Mouse (Mus musculus) CD8-positive naive resting alpha-beta T cell, adult 2 months (primary cell): ENCODE results near the gene Dnajc5g.
A peak's percentile ranks its signal among the peaks of the same experiment; 100 is the strongest.

Source experiments
- DNase-seq, 2 experiments: peaks; one replicate each; pipeline ENCODE4 v3.0.0; 2022; ENCODE audit warnings: low read depth in 2 of 2, low spot score in 2 of 2

Dnajc5g gene

DNA sequence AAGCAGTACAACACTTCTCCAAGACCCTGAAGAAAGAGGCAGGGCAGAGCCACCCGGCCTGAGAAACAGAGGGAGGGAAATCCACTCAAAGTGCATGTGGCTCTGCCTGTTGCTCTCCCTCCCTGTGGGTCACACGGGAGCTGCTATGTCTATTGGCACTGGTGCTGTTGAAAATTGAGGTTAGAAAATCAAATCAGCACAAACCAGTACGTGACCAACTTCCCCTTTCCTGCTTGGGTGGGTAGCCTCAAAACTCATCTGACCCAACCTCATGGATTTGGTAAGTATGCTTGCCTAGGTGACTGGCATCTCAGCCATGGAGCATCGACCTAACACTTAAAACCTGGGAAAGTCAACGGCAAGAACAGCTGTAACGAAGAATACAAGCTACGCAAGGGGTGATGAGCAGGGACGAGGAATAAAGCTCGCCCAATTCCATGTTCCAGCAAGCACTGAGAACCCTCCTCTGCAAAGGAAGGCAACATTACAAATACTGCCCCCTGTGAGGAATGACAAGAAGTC lies at the start of gene Dnajc5g:
Dnajc5g (plus strand) TSS at position 472 of the 522 bp plus-strand sequence.
- DNase-seq = no peak

DNA sequence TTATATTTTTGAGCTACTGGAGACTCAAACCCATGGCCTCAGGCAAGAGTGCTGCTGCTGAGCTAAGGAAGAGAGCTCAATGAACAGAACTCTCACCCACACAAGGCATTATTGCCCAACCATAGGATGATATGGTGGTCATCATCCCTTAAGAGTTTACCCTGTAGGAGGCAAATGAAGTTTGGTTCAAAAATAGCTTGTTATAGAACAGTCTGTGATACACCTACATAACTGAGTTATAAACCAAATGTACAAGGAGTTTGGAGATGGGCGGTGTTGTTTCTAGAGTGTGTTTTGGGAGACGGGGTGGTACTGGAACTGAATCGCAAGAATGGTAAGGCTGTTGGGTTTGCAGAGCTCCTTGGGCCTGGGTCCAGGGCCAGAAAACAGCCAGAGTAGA lies 36.3 kb upstream of the Dnajc5g start:
- no peak for DNase-seq

DNA sequence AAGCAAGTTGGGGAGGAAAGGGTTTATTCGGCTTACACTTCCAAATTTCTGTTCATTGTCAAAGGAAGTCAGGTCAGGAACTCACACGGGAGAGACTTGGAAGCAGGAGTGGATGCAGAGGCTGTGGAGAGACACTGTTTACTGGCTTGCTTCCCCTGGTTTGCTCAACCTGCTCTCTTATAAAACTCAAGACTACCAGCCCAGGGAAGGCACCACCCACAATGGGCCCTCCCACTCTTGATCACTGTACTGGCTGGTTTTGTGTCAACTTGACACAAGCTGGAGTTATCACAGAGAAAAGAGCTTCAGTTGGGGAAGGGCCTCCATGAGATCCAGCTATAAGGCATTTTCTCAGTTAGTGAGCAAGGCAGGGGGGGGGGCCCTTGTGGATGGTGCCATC lies 35.0 kb upstream of the Dnajc5g start:
- DNase-seq = no peak

DNA sequence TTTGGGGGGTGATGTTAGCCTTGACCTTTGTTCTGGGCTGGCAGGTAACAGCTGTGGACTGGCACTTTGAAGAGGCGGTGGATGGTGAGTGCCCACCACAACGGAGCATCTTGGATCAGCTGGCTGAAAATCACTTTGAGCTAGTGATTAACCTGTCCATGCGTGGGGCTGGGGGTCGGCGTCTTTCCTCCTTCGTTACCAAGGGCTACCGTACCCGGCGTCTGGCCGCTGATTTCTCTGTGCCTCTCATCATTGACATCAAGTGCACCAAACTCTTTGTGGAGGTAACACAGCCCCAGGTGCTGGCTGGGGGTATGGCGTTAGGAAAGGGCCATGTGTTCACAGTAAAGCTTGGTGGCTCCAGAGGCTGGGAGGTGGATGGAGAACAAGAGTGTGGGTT lies 34.3 kb upstream of the Dnajc5g start:
- no peak for DNase-seq

DNA sequence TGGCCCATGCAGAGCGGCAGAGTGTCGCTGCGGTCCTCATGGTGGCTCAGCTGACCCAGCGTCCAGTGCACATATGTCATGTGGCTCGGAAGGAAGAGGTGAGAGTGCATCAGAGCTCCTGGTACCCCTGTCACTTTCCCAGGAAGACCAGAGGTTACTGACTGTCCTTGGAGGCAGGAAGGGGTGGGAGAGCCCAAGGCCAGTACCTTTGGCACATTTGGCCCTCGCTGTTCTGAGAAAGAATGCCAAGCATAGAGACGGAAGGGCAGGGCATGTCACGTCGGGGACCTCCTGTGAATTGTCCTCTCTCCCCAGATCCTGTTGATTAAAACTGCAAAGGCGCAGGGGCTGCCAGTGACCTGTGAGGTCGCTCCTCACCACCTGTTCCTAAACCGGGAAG lies 32.9 kb upstream of the Dnajc5g start:
- DNase-seq = no peak

DNA sequence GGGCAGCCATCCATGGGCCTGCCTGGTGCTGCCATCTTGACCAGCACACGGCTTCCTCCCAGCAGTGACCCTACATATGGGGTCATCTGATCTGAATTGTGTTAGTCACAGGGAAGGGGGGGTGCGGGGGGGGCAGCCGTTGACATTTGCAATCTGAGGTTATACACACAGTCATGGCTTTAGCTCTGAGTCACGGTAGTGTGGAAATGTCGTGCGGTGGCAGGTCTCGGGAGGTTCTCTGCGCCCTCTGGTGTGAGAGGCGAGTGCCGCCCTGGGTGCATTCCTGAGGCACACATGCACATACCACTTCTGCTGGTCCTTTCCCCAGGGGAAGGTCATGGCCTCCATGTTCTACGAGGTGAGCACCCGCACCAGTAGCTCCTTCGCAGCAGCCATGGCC lies 29.7 kb upstream of the Dnajc5g start:
- DNase-seq = no peak

DNA sequence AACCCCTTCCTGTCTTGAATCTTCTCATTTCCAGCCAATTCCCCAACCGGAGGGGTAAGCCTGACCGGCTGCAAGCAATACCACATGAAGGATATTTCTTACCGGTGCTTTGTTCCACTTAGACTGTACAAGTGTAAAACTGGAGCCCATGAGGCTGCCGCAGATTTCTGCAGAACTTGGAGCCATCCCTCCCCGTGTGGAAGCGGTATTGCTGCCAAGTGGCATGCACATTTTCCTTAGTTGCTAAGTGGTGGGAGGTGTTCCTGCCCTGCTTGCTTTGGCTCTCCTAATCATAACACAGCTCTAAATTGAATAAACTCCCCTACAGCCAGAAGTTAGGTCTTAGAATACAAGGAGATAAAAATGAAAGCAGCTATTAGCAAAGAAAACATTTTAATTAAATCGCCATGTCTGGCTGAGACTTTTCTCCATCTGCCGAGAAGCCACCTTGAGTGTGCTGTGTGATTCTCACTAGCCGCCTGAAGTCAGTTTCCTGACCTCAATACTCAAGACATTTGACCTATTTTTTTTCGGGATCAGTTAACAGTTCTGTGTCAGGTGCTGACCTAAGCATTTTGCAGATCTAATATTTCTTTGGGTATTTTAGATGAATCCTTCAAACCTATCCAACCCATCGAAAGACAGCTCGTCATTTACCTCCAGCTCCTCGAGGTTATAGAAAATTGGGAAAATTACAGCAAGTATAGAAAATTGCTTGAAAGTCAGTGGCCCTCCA lies 25.9 kb upstream of the Dnajc5g start:
- DNase-seq = no peak

DNA sequence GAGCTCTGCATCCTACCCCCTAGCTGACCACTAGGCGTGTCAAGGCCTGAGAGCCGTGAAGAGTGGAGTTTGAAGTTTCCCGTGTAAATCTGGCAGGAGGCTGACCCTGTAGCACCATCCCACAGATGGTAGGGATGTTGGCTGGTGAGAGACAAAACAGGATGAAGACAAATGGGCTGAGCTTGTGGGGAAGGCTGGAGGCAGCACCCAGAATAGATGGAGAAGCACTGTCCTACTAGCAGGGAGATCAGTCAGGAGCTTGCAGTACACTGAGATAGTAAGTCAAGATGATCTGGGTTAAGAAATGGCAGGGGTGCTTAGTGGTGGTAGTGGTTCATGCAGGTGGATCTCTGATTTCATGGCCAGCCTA lies 25.3 kb upstream of the Dnajc5g start:
- no peak for DNase-seq

DNA sequence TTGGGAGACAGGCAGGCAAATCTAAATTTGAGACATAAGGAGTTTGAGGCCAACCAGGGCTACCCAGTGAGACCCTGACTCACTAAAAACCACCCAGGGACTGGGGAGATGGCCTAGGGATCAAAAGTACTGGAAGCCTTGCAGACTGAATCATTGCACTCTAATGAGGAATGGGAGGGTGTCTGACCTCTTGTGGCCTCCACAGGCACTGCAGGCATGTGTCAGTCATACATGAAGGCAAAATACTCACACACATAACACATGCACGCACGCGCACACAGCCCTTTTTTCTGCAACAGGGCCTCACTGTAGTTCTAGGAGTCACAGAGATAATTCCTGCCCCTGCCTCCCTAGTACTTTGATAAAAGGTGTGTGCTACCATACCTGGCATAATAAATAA lies 24.7 kb upstream of the Dnajc5g start:
- peak; percentile 11 to 37 for DNase-seq

DNA sequence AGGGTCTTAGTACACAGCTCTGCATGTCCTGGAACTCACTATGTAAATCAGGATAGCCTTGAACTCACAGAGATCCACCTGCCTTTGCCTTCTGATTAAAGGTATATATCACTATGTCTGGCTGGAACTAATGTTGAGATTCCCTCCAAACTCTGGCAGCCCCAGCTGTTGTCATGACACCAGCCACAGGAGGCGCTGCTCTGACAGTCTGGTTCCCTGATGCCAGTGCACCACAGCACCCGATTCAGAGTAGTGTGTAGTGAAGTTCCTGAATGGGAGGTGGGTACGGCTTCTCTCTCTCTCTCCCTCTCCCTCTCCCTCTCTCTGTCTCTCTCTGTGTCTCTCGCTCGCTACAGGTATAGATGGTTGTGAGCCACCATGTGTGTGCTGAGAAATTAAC lies 23.7 kb upstream of the Dnajc5g start:
- DNase-seq = peak; percentile 40 to 65

DNA sequence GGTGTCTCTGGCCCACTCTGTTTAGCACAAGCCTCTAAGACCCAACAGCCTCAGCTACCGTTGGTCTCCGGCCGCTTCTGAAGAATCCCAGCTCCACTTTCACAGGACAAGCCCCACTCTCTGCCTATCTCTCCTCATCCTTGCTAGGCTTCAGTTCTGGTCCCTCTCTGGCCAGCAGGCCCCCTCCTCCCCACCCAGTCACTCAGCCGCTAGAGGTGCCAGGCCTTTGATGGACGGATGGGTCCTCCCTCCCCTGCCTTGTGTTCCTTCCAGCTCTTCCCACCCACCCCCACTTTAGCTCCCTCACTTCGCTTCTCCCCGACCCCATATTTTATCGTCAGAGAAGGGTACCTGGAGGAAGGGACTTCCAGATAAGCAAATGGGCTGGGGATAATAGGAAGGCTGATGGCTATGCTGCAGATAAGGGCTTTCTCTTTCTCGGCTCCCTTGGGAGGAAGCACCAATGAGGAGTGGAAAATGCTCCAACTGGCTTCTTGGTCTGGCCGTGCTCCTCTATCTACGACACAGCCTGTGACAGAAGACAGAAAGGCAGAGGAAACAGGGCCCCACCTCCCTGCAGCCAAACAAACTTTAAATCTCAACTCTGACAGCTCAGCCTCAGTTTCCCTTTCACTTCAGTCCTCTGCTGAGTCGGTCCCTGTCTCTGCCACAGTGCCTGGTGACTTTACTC lies 23.0 kb upstream of the Dnajc5g start:
- DNase-seq = no peak

DNA sequence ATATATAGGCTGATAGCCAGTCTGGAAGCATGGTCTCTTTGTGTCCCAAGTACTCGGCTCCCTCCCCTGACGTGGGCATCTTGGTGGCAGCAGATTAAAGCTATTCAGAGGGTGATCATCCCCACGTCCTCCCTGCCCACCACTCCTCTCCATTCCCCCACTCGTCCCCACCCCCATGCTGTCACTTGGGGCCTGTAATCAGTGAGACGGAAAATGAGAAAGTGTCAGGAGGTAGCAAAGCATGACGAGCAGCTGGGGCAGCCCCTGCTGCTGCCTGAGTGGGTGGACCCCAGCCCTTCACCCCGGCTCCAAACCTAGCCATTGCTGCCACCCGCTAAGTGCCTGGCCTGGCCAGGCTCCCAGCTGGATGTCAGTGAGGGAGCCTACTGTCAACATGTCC lies 22.1 kb upstream of the Dnajc5g start:
- DNase-seq = no peak

DNA sequence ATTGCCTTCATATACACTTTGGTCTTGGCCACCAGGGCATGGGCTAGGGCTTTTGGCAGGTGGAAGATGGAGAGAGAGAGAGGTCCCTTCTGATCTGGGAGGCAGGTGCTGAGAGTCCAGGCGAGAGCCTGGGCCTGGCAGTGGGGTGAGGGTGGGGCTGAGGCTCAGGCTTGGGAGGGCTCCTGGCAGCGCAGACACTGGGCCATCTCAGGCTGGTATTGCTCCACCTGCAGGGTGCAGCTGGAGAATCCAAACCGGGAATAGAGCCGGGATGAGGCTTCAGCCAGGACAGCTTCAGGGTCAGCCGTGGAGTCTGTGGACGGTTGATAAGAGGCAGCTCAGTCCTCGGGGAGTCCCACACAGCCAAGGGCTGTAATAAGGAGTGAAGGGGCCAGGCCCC lies 19.5 kb upstream of the Dnajc5g start:
- no peak for DNase-seq

DNA sequence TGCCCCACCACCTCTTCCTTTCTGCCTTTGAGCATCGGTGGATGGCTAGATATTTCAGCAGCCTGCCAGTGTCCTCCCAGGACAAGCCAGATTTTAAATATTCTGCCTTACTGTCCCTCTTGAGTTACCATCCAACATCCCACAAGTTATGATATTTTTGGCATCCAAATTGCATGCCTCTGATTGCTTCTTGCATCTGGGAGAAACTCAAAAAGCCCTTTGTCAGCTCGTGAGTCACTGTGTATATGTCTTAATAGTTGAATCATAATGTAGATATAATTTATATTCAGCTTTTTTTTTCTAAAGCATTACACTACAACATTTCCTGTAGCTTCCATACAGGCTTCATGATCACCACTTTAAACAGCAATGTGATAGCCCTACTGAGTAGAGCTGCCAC lies 19.0 kb upstream of the Dnajc5g start:
- DNase-seq = no peak

DNA sequence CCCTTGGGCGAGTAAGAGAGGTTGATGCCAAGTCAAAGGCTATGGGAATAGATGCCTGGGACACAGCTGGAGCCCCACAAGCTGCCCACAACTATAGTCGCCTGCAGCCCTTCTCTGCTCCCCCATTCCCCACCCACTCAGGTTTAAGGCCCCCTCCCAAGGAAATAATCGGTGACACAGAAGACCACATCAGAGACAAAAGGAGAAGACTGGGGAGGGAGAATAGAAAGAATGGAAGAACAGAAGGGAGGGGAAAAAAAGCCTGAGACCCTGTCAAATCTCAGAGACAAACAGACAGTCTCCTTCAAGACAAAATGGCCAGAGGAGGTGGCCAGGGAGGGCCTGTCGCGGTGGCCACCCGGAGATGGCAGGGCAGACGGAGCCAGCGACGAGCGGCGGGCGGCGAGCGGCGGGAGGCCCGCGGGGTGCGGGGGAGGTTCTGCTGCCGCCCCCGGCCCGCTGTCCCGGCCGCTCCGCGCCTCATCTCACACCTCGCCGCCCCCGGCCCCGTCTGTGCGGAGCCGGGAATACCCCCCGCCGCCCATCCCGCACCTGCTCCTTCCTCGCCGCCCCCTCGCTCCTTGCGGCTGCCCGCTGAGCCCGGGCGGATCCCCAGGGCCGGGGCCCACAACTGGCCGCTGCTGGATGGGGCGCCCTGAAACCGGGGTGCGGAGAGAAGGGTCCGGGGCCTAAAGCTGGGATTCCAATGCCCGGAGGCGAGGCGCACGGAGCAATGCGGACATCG lies 13.7 kb upstream of the Dnajc5g start:
- no peak for DNase-seq

DNA sequence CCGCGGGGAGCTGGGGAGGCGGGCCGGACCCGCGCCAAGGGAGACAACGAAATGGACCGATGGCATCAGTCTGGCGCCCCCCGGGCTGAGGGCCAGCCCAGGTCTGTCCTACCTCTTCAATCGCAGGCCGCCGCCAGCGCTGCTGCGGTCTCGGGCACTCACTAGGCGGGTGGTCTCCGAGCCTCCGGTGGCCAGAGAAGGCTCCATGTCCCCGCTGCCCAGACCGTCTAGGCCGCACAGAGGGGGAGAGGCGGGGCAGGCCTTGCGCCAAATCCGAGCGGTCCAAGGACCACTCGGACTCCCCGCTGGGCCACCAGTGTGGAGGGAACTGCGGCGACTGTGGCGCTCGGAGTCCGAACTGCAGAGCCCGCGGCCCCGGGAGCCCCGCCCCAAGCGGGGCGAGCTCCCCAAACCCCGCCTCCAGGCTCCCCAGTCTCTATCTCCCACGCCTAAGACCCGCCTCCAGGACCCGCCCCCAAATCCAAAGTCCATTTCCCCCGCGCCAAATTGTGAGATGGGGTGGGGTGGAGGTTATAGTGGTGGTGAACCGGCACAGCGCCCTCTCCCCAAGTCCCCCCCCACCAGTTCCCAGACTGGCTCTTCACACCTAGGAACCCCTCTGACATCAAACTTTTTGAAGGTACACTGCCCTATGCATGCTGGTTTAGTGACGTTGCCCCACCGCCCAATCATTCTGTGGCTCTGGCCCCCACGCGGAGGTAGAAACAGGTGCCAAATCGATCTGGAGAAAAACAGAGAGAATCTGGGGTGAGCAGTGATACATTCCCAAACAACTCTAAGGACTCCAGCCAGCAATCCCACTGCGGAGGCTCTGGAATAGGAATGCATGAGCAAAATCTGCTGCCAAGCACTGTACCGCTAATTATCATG lies 12.7 kb upstream of the Dnajc5g start:
- peak in 1 of 2 experiments; percentile 12 for DNase-seq

DNA sequence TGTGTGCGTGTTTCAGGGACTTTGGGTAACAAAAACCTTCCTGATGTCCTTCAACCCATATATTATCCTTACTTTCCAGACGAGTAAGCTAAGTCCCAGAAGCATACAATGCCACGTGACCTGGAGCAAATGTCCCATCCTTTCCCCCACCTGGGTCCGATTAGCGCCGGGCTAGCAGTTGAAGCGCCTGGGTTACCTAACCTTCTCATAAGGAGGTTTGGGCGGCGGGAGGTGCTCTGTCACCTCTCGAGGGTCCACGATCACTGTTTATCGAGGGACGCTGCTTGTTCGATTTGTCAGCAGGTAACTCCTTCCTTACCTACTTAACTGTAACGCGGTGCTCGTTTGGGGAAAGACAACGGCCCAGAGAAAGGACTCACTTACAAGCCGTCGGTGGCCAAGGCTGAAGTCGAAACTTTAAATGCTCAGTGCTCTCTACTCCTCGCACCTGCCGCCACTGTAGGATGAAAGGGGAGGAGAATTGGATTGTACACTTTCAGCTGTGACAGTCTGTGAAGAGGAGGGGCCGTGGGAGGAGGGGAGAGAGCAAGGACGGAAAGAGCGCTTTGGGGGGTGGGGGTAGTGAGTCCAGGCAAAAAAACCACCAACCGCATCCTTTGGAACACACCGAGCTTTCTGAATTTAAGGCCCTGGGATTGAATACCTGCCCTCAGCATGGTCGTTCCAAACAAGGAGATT lies 11.8 kb upstream of the Dnajc5g start:
- peak in 1 of 2 experiments; percentile 4 for DNase-seq

DNA sequence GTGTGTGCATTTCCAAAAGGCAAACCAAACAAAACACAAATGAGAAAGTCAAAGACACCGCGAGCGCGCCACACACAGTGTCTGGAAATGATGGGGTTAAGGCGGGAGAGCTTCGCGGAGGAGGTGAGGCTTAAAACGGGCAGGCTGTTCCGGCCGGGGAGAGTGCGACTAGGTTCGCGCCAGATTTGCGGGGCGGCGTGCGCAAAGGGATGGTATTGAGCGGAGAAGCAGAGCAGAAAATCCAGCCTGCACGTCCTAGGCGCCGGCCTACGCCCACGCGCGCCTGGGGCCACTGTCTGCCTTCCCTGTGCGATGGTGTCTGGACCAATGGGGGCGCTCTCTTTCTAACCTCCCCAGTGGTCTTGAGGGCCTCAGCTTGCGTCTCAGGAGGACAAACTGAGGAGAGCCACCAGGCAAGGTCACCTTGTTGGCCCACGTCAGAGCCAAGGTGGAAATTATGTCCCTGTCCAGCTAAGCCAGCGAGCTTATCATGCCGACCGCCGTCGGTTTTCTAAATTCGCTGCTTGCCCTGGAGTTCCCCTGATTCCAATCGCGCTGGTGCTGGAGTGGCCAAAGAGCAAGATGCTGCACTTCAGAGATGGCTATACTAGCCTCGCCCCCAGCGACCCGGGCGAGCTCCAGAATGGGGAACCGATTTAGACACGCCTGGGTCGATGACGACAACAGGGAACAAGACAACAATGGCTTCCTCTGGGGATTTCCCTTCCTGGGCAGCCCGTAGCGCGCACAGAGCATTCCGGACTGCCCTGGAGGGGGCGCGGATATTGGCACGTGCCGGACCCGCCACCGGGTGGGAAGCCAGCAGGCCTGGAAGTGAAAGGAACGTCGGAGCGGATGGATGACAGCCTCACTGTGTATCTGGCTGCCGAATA lies 11.0 kb upstream of the Dnajc5g start:
- peak; percentile 47 to 57 for DNase-seq

DNA sequence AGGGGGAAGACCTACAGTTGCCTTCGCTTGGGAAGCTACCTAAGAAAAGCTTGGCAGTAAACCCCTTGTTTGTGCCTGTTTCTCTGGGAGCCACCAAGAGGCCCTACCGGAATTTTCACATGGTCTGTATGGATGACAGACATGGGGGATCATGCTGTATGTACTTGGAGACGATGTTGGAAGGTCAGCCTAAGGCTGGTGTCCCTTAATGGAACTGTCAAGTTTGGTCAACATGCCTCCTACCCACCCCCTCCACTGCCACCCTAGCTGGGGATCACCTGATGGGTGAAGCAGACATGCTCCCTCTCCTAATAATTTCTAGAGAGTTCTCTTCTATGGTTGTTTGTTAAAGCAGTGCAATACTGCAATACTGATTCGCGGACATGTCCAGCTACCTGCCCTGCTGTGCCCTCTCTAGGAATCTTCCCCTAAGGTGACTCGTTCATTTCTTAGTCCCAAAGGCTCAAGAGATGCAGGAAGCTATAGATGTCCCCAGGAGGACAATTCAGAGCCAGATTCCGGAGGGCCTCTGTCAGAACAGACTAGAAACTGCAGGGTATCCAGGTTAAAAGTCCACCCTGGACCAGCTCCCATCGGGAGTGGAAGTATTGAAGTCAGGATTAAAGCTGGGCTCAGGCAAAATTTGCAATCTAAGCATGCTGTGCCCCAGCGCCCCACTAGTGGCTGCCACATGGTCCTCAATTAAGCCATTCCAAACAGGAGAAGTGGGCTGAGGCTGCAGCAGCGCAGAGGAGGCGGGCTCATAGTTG lies 10.2 kb upstream of the Dnajc5g start:
- no peak for DNase-seq
